In the genomic region with DNA sequence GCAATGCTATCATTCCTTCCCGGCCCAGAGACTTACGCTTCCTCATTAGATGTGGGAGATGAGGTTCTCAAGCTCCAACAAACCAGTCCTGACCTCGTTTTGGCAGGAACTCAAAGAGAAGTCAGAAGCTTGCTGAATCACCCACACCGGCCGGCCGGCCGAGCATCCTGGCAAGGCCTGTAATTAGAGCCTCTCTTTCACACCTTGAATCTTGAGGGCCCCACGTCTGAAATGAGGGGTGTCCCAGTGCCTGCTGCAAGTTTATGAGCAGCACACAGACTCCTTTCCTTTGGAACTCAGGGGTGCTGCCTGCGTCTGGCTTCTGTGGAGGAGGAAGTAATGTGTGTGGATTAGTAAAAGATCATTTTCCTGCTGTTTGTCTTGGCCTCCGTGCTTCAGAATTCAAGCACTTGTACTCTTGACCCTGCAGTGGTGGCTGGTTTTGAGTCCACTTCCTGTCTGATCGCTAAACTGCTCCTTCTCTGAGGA, we compare ENCODE assay signal across 13 mouse cellular contexts. TPM values are rescaled to one million over a fixed set of nuclear protein-coding genes. Genes with fewer than 3 reads are reported as not detected.
DNase-seq lines count a peak whose midpoint lies in the region; ATAC-seq lines count a peak whose summit lies in the region.
"Had no signal": no experiment of that assay in that cellular context is flagged by ENCODE, and none has a peak within 500 bp of the region (broad histone marks: within the 10 kb centered on the region; RNA-seq: fewer than 3 reads in every experiment).

No protein-coding gene starts in this region.

- no peak overlapping the region for H3K9ac ChIP-seq in embryonic facial prominence, embryonic 14.5 days (ENCODE audit: low read depth, low read length)
- no peak overlapping the region for H3K9ac ChIP-seq in kidney, embryonic 16.5 days (replicated peaks; ENCODE audit: low read length)
- H3K9ac ChIP-seq in lung, embryonic 15.5 days: no peak overlapping the region
- H3K9ac ChIP-seq: liver, embryonic 14.5 days had no signal

- no peaks in the 10 kb centered on the region for H3K27me3 ChIP-seq in embryonic facial prominence, embryonic 14.5 days (replicated peaks; ENCODE audit: control insufficient read depth, insufficient read depth, low read length)
- H3K27me3 ChIP-seq in kidney, embryonic 16.5 days (ENCODE audit: insufficient read depth, low read length): no peaks in the 10 kb centered on the region
- no peaks in the 10 kb centered on the region for H3K27me3 ChIP-seq in lung, embryonic 15.5 days

- H3K36me3 ChIP-seq in embryonic facial prominence, embryonic 14.5 days (ENCODE audit: control insufficient read depth, insufficient read depth, low read length): no peaks in the 10 kb centered on the region
- no peaks in the 10 kb centered on the region for H3K36me3 ChIP-seq in kidney, embryonic 16.5 days (ENCODE audit: insufficient read depth, low read length)
- H3K36me3 ChIP-seq in lung, embryonic 15.5 days: no peaks in the 10 kb centered on the region

- peak; percentile 33 for DNase-seq in 3T3-L1 (ENCODE audit: low read depth, low spot score)
- peak; percentile 68 for DNase-seq in embryonic facial prominence, embryonic 14.5 days (ENCODE audit: low spot score)
- no peak for DNase-seq in frontal cortex, postnatal 14 days (ENCODE audit: low spot score in 2 of 2)
- no peak for DNase-seq in cerebellum, postnatal 36 days
- no peak for DNase-seq in cerebellum, postnatal 14 days
- DNase-seq in cerebellum, adult 9-11 months: no peak
- DNase-seq: cerebellum, adult 2 months; thymus, adult 2 months had no signal

- H3K4me3 ChIP-seq in embryonic facial prominence, embryonic 14.5 days (ENCODE audit: low read depth, low read length): no peak overlapping the region
- H3K4me3 ChIP-seq in kidney, embryonic 16.5 days (ENCODE audit: low read length): no peak overlapping the region
- H3K4me3 ChIP-seq in lung, embryonic 15.5 days: no peak overlapping the region
- H3K4me3 ChIP-seq: erythroblast, embryonic 14.5 days had no signal

- ATAC-seq in embryonic facial prominence, embryonic 14.5 days (ENCODE audit: low read depth): peak; percentile 37; the same call in 1 of the 2 replicates
- ATAC-seq in kidney, embryonic 16.5 days (ENCODE audit: low FRiP score, low TSS enrichment): peak; percentile 33; the same call in 1 of the 2 replicates
- ATAC-seq in lung, embryonic 15.5 days (ENCODE audit: borderline replicate concordance, extremely low read depth, low FRiP score, low TSS enrichment): no peak

- no peak overlapping the region for H3K4me2 ChIP-seq in embryonic facial prominence, embryonic 14.5 days (ENCODE audit: low read depth, low read length)
- 0 out of 2 replicates have a peak overlapping the region, but pooled peaks have one; percentile 1 for H3K4me2 ChIP-seq in kidney, embryonic 16.5 days (replicated peaks; ENCODE audit: low read depth, low read length)
- H3K4me2 ChIP-seq in lung, embryonic 15.5 days: no peak overlapping the region

- WGBS in embryonic facial prominence, embryonic 14.5 days: 25% methylated on average over 11 of the region's 11 CpGs
- 7% methylated on average over 11 of the region's 11 CpGs for WGBS in kidney, embryonic 16.5 days
- WGBS in lung, embryonic 15.5 days: 10% methylated on average over 11 of the region's 11 CpGs

- H3K27ac ChIP-seq in embryonic facial prominence, embryonic 14.5 days (replicated peaks; ENCODE audit: low read depth, low read length): no peak overlapping the region
- peak overlapping the region; percentile 21; the same call in 1 of the 2 replicates for H3K27ac ChIP-seq in kidney, embryonic 16.5 days (ENCODE audit: low read length)
- H3K27ac ChIP-seq in lung, embryonic 15.5 days: peak overlapping the region; percentile 73
- H3K27ac ChIP-seq: liver, embryonic 14.5 days had no signal

- H3K9me3 ChIP-seq in embryonic facial prominence, embryonic 14.5 days (ENCODE audit: control insufficient read depth, low read length): no peaks in the 10 kb centered on the region
- H3K9me3 ChIP-seq in kidney, embryonic 16.5 days (ENCODE audit: low read length): no peaks in the 10 kb centered on the region
- H3K9me3 ChIP-seq in lung, embryonic 15.5 days: no peaks in the 10 kb centered on the region

- H3K4me1 ChIP-seq in embryonic facial prominence, embryonic 14.5 days (ENCODE audit: control insufficient read depth, insufficient read depth, low read length): 0 out of 2 replicates have a peak, but pooled peaks cover 6% of the 10 kb centered on the region
- H3K4me1 ChIP-seq in kidney, embryonic 16.5 days (ENCODE audit: insufficient read depth, low read length): peaks cover 13% of the 10 kb centered on the region
- H3K4me1 ChIP-seq in lung, embryonic 15.5 days: peaks cover 23% of the 10 kb centered on the region

RNA-seq across cellular contexts. Expression of gene Gjb2, which starts 20.3 kb away (rescaled TPM):
- polyA plus RNA-seq in embryonic facial prominence, embryonic 14.5 days (2014; fragmentation: Nextera tagmentation; extraction: Ambion mirVana): 30.5 and 47.2 TPM in 2 replicates
- polyA plus RNA-seq in kidney, embryonic 16.5 days (2015; fragmentation: Nextera tagmentation; extraction: Ambion mirVana): 6.3 and 6.7 TPM in 2 replicates
- 0.52 and 1.3 TPM in 2 replicates for polyA plus RNA-seq in lung, embryonic 15.5 days (2015; fragmentation: Nextera tagmentation; extraction: Ambion mirVana)

RNA-seq across cellular contexts. Expression of gene Gja3, which starts 26.3 kb away (rescaled TPM):
- polyA plus RNA-seq in embryonic facial prominence, embryonic 14.5 days (2014; fragmentation: Nextera tagmentation; extraction: Ambion mirVana): 9.7 and 15.7 TPM in 2 replicates
- 14.1 and 14.7 TPM in 2 replicates for polyA plus RNA-seq in kidney, embryonic 16.5 days (2015; fragmentation: Nextera tagmentation; extraction: Ambion mirVana)
- polyA plus RNA-seq in lung, embryonic 15.5 days (2015; fragmentation: Nextera tagmentation; extraction: Ambion mirVana): 3.3 and 5.3 TPM in 2 replicates
- polyA plus RNA-seq: erythroblast, embryonic 14.5 days; large intestine, adult 2 months; liver, embryonic 14.5 days had no signal

RNA-seq across cellular contexts. Expression of gene Gm4491, which starts 31.5 kb away (rescaled TPM):
- not detected in 2 replicates for polyA plus RNA-seq in embryonic facial prominence, embryonic 14.5 days (2014; fragmentation: Nextera tagmentation; extraction: Ambion mirVana)
- polyA plus RNA-seq in kidney, embryonic 16.5 days (2015; fragmentation: Nextera tagmentation; extraction: Ambion mirVana): not detected in 2 replicates
- polyA plus RNA-seq in lung, embryonic 15.5 days (2015; fragmentation: Nextera tagmentation; extraction: Ambion mirVana): not detected in 2 replicates
- polyA plus RNA-seq: erythroblast, embryonic 14.5 days; large intestine, adult 2 months; liver, embryonic 14.5 days; thymus, adult 2 months had no signal

RNA-seq across cellular contexts. Expression of gene Gjb6, which starts 49.2 kb away (rescaled TPM):
- 19.5 and 27.6 TPM in 2 replicates for polyA plus RNA-seq in embryonic facial prominence, embryonic 14.5 days (2014; fragmentation: Nextera tagmentation; extraction: Ambion mirVana)
- 0.55 and 1.1 TPM in 2 replicates for polyA plus RNA-seq in kidney, embryonic 16.5 days (2015; fragmentation: Nextera tagmentation; extraction: Ambion mirVana)
- polyA plus RNA-seq in lung, embryonic 15.5 days (2015; fragmentation: Nextera tagmentation; extraction: Ambion mirVana): 0.10 and 1.3 TPM in 2 replicates
- polyA plus RNA-seq: erythroblast, embryonic 14.5 days; large intestine, adult 2 months had no signal

Comparison
In these comparisons a context has a peak if more than half of its experiments do, and no peak if none do; other contexts are left out.
1. DNase-seq: peak in 3T3-L1 (single experiment) and embryonic facial prominence, embryonic 14.5 days (single experiment); none in frontal cortex, postnatal 14 days (0 of 2), cerebellum, postnatal 36 days (0 of 2), cerebellum, postnatal 14 days (0 of 2) and cerebellum, adult 9-11 months (single experiment).